Mouse (Mus musculus) embryonic facial prominence, embryonic 11.5 days (tissue): ENCODE results near the gene Lrmda. TPM values are rescaled to one million over a fixed set of nuclear protein-coding genes. Genes with fewer than 3 reads are reported as not detected.

Experiments used
- ATAC-seq: fragments of 200-750 bp; cut with Nextera tagmentation; replicated peaks from 2 replicates; pipeline ENCODE4 v1.8.0; 2017; ENCODE audit warnings: low read depth; ENCODE audit not compliant: insufficient number of reproducible peaks, low FRiP score, low TSS enrichment
- DNase-seq: peaks from one replicate; pipeline ENCODE4 v3.0.0-alpha.2; 2015; ENCODE audit warnings: low spot score
- H3K27ac ChIP-seq: fragments of 300-500 bp; sonication (generic); replicated peaks from 2 replicates; pipeline ENCODE4 v1.5.1; 2014; ENCODE audit warnings: mild to moderate bottlenecking, low read depth, low read length, control low read depth
- H3K27me3 ChIP-seq: fragments of 300-500 bp; sonication (generic); 2 replicates; pipeline ENCODE4 v1.6.1; 2014; ENCODE audit warnings: mild to moderate bottlenecking, low read length, moderate library complexity, mixed read lengths; ENCODE audit not compliant: control insufficient read depth, insufficient read depth
- H3K36me3 ChIP-seq: fragments of 300-500 bp; sonication (generic); replicated peaks from 2 replicates; pipeline ENCODE4 v1.6.1; 2014; ENCODE audit warnings: low read depth, mild to moderate bottlenecking, low read length, moderate library complexity, mixed read lengths; ENCODE audit not compliant: control insufficient read depth, insufficient read depth
- H3K4me1 ChIP-seq: fragments of 300-500 bp; sonication (generic); 2 replicates; pipeline ENCODE4 v1.6.1; 2014; ENCODE audit warnings: low read length, mixed read lengths; ENCODE audit not compliant: control insufficient read depth, insufficient read depth
- H3K4me2 ChIP-seq: fragments of 300-500 bp; sonication (generic); 2 replicates; pipeline ENCODE4 v1.6.1; 2014; ENCODE audit warnings: low read depth, mild to moderate bottlenecking, control low read depth, low read length, moderate library complexity
- H3K4me3 ChIP-seq: fragments of 300-500 bp; sonication (generic); 2 replicates; pipeline ENCODE4 v1.5.1; 2014; ENCODE audit warnings: low read depth, low read length, control low read depth
- H3K9ac ChIP-seq: fragments of 300-500 bp; sonication (generic); replicated peaks from 2 replicates; pipeline ENCODE4 v1.6.1; 2014; ENCODE audit warnings: mild to moderate bottlenecking, control low read depth, low read length
- H3K9me3 ChIP-seq: fragments of 300-500 bp; sonication (generic); replicated peaks from 2 replicates; pipeline ENCODE4 v1.6.1; 2016; ENCODE audit warnings: mild to moderate bottlenecking, low read length, inconsistent platforms, mixed read lengths; ENCODE audit not compliant: control insufficient read depth
- WGBS: fragments of 180-500 bp; shearing (Covaris S2); extraction: QIAGEN DNeasy Blood & Tissue Kit; methylation state at CpG from one replicate; pipeline ENCODE4 v1.1.7; 2014; 5-methylcytosine and 5-hydroxymethylcytosine counted together
- polyA plus RNA-seq: library from polyadenylated mRNA; unstranded; fragments of >200 nt; fragmentation: Nextera tagmentation; extraction: Ambion mirVana; gene quantifications from 2 replicates; pipeline ENCODE4 v1.2.1, GENCODE M21; 2014

Gene Lrmda
- polyA plus RNA-seq, 1 experiment from 2014 or later = 0.22 TPM

- H3K4me1 ChIP-seq = no peaks in the 10 kb centered on the region
- H3K9me3 ChIP-seq = no peaks in the 10 kb centered on the region
- 75% methylated on average over 5 of the region's 5 CpGs for WGBS
- H3K4me3 ChIP-seq = no peak overlapping the region
- H3K9ac ChIP-seq = no peak overlapping the region
- no peaks in the 10 kb centered on the region for H3K36me3 ChIP-seq
- no peak for ATAC-seq
- H3K27ac ChIP-seq = no peak overlapping the region
- DNase-seq = no peak
- H3K27me3 ChIP-seq = no peaks in the 10 kb centered on the region
- H3K4me2 ChIP-seq = no peak overlapping the region
Observed at GRCm38 (mm10) chr14:22260033-22260419, 240.5 kb downstream of the Lrmda start.

GRCm38 (mm10) chr14:22265229-22265905, 245.9 kb downstream of the Lrmda start:
- no peak for DNase-seq
- no peak overlapping the region for H3K4me3 ChIP-seq
- no peak overlapping the region for H3K9ac ChIP-seq
- 86% methylated on average over 4 of the region's 4 CpGs for WGBS
- no peaks in the 10 kb centered on the region for H3K27me3 ChIP-seq
- no peaks in the 10 kb centered on the region for H3K4me1 ChIP-seq
- no peak overlapping the region for H3K27ac ChIP-seq
- no peak for ATAC-seq
- no peak overlapping the region for H3K4me2 ChIP-seq
- no peaks in the 10 kb centered on the region for H3K36me3 ChIP-seq
- H3K9me3 ChIP-seq = no peaks in the 10 kb centered on the region

GRCm38 (mm10) chr14:22269812-22270211, 250.3 kb downstream of the Lrmda start:
- Histone ChIP-seq H3K9ac (no peak overlapping the region), H3K4me2 (no peak overlapping the region), H3K4me3 (no peak overlapping the region), H3K27ac (no peak overlapping the region), H3K27me3 (no peaks in the 10 kb centered on the region), H3K36me3 (no peaks in the 10 kb centered on the region), H3K4me1 (no peaks in the 10 kb centered on the region), H3K9me3 (no peaks in the 10 kb centered on the region)
- ATAC-seq (no peak), DNase-seq (no peak)
- 86% methylated on average over 9 of the region's 9 CpGs for WGBS

- no peak overlapping the region for H3K4me2 ChIP-seq
- no peak overlapping the region for H3K9ac ChIP-seq
- no peaks in the 10 kb centered on the region for H3K4me1 ChIP-seq
- H3K9me3 ChIP-seq = no peaks in the 10 kb centered on the region
- ATAC-seq = no peak
- H3K36me3 ChIP-seq = no peaks in the 10 kb centered on the region
- H3K27ac ChIP-seq = no peak overlapping the region
- no peak for DNase-seq
- 98% methylated on average over 5 of the region's 5 CpGs for WGBS
- no peak overlapping the region for H3K4me3 ChIP-seq
- H3K27me3 ChIP-seq = no peaks in the 10 kb centered on the region
Observed at GRCm38 (mm10) chr14:22278053-22278452, 258.5 kb downstream of the Lrmda start.

- Histone ChIP-seq H3K9ac (no peak overlapping the region), H3K4me3 (no peak overlapping the region), H3K36me3 (no peaks in the 10 kb centered on the region), H3K9me3 (no peaks in the 10 kb centered on the region), H3K27ac (no peak overlapping the region), H3K4me1 (no peaks in the 10 kb centered on the region), H3K4me2 (no peak overlapping the region), H3K27me3 (no peaks in the 10 kb centered on the region)
- DNase-seq (no peak), ATAC-seq (no peak)
- WGBS = 87% methylated on average over 4 of the region's 4 CpGs
Observed at GRCm38 (mm10) chr14:22279591-22279990, 260.1 kb downstream of the Lrmda start.

GRCm38 (mm10) chr14:22281630-22282029, 262.1 kb downstream of the Lrmda start:
- no peak for ATAC-seq

GRCm38 (mm10) chr14:22282847-22283246, 263.3 kb downstream of the Lrmda start:
- no peak overlapping the region for H3K27ac ChIP-seq

More at GRCm38 (mm10) chr14:22281630-22282029, 262.1 kb downstream of the Lrmda start:
- Histone ChIP-seq H3K4me1 (no peaks in the 10 kb centered on the region), H3K9me3 (no peaks in the 10 kb centered on the region), H3K9ac (no peak overlapping the region), H3K4me2 (no peak overlapping the region), H3K36me3 (no peaks in the 10 kb centered on the region), H3K27ac (no peak overlapping the region), H3K4me3 (no peak overlapping the region), H3K27me3 (no peaks in the 10 kb centered on the region)
- WGBS = 78% methylated on average over 7 of the region's 7 CpGs
- DNase-seq = no peak

GRCm38 (mm10) chr14:22283722-22284121, 264.2 kb downstream of the Lrmda start:
- Histone ChIP-seq H3K36me3 (no peaks in the 10 kb centered on the region), H3K27ac (no peak overlapping the region), H3K9ac (no peak overlapping the region), H3K4me2 (no peak overlapping the region), H3K27me3 (no peaks in the 10 kb centered on the region), H3K4me1 (no peaks in the 10 kb centered on the region), H3K9me3 (no peaks in the 10 kb centered on the region), H3K4me3 (no peak overlapping the region)
- no peak for ATAC-seq
- DNase-seq = peak; percentile 52
- WGBS = 74% methylated on average over 2 of the region's 2 CpGs

More at GRCm38 (mm10) chr14:22282847-22283246, 263.3 kb downstream of the Lrmda start:
- DNase-seq (peak; percentile 30), ATAC-seq (no peak)
- Histone ChIP-seq H3K9me3 (no peaks in the 10 kb centered on the region), H3K4me3 (no peak overlapping the region), H3K9ac (no peak overlapping the region), H3K4me2 (no peak overlapping the region), H3K36me3 (no peaks in the 10 kb centered on the region), H3K27me3 (no peaks in the 10 kb centered on the region), H3K4me1 (no peaks in the 10 kb centered on the region)
- whole genome bisulfite sequencing = 65% methylated on average over 6 of the region's 6 CpGs
